Mouse (Mus musculus) spleen, postnatal 14 days (tissue): ENCODE results near the gene Ube2q2.
"Not testable (repeated sequence)": the region's sequence is repeated elsewhere in the genome, so short reads cannot be mapped to it uniquely, and the experiment has no call there.

ENCODE experiments used
- DNase-seq, 2 experiments: peaks; one replicate each; pipeline ENCODE4 v3.0.0; 2021 to 2022; ENCODE audit warnings: low spot score in 2 of 2

The Ube2q2 gene

DNA sequence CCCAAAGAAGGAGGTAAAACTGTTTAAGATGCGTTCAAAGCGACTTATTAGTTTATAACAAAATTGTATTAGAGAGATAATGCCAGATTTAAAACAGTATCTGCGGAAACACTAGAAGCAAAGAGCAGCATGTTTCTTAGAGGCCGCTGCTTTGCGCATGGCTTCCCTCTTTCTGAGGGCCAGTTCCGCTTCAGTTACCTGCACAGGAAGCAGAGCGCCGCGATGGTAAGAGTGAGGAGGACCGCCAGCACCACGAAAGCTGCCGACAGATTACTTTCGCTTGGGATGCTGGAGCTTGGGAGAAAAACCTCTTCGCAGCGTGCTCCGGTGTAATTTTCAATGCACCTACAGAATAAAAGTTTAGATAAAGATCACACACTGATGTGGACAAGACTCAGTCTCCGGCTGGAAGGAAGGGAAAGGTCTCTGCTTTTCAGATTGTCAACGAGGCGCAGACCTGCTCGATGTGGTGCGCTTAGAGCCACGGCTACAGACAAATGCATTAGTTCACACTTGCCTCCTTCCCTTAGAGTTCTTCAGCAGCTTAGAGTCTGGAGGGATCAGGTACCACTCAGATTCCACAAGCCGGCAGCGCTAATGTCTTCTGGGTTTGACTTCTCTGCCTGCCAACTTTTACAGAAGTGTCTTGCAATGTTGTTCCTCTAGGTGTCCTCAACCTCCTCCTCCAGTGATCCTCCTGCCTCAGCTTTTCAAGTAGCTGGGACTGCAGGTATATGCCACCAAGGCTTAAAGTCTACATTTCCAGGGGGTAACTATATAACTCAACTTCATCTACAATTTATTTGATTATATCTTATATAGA, 93.4 kb downstream of the Ube2q2 start:
- DNase-seq = peak; percentile 9 to 13

DNA sequence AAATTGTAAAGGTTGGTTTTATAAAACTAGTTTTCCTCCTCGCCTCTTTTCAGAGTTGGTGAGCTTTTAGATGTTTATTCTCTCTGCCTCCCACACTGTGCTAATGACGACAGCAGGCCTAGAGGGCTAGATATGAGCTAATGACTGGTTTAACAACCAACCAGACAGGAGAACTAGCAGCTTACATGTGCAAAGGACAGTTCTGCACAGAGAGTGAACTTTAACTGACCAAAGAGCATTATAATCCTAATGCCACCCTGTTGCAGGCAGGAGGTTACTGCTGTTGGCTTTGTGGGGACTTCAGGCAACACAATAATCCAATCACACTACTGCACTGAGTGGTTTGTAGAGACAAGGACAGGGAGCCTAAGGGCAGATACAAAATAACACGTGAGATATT, 94.6 kb downstream of the Ube2q2 start:
- no peak for DNase-seq

DNA sequence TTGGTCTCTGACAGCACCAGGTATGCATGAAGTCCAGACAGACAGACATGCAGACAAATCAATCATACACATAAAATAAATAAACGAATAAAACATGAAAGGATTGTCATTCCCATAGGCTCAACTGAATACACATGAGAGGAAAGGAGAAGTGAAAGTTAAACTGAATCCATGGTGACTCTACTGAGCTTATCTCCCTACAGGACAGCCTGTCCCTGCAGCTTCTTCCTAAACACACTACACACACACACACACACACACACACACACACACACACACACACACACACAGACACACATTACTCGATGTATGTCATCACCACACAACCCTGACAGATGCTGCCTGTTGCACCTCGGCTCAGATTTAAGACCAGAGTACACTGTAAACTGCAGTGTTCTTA, 95.4 kb downstream of the Ube2q2 start:
- DNase-seq = no peak

GRCm38 (mm10) chr9:55245057-55245750, 96.5 kb downstream of the Ube2q2 start:
- DNase-seq = not testable (repeated sequence)

DNA sequence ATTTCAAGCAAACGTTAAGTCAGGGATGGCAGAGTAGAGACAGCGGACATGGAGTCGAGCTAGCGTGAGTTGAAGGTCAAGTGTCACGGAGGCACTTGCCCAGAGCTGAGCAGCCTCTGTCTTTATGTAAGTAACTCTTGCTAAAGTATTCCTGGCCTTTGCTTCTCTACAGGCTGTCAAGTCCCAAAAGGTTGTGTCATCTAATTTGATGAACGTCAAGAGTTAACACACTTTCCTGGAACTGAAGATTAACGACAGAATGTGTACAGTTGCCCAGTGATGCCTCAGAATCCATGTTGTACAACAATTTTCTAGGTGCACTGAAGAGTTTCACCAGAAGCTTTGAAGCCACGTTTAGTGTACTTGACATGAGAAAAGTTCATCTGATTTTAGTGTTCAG, 97.8 kb downstream of the Ube2q2 start:
- DNase-seq = no peak

DNA sequence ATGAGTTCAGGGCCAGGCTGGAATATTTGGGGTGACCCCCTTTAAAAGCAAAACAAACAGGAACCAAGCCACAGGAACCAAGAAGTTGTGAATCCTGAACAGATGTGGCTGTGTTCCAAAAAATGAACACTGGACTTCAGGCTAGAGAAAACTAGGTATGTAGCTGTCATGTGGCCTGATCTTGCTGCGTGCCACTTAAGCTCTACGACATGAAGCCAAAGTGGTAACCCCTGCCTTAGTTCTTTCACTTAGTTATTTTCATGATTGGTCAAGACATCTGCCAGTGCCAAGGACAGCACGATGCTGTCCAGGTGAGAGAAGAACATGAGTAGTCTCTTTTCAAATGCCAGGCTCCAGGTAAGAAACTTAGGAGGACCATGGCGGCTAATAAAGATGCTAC, 98.3 kb downstream of the Ube2q2 start:
- no peak for DNase-seq

GRCm38 (mm10) chr9:55248465-55248864, 99.8 kb downstream of the Ube2q2 start:
- no peak for DNase-seq

GRCm38 (mm10) chr9:55250595-55251247, 102.1 kb downstream of the Ube2q2 start:
- no peak for DNase-seq

GRCm38 (mm10) chr9:55252097-55252496, 103.4 kb downstream of the Ube2q2 start:
- not testable (repeated sequence) for DNase-seq

DNA sequence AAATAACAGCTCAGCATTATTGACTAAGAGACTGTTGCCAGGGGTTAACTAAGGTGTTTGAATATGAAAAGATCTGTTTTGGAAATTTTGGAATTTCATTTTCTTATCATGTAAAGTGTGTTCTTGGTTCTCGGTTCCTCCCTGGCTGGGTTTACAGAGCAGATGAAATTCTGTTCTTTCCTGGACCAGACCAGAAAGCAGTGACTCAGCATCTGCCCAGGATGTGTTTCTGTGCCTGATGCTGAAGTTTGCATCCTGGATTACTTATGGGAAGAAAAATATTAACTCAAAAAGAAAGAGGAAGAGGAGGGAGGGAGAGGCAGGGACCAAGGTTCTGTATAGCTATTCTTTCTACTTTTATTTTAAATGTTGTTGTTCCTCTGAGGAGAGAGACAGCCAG, 105.2 kb downstream of the Ube2q2 start:
- no peak for DNase-seq

DNA sequence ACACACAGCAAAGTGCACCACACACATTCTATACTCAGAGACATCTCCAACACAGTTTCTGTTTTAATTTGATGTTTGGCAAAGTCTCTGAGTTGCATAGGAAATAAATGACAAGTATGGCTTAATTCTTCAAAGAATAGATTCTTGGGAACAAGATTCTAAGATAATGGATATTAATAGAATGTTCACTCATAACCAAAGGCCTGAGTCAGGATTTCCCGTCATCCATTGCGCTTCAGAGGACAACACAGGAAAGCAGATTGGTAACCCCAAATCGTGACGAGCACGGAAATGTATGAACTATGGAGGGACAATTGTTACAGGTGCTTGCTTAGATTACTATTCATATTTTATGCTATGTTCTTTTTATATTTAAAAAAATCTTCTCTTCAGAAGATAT, 106.4 kb downstream of the Ube2q2 start:
- DNase-seq = no peak

DNA sequence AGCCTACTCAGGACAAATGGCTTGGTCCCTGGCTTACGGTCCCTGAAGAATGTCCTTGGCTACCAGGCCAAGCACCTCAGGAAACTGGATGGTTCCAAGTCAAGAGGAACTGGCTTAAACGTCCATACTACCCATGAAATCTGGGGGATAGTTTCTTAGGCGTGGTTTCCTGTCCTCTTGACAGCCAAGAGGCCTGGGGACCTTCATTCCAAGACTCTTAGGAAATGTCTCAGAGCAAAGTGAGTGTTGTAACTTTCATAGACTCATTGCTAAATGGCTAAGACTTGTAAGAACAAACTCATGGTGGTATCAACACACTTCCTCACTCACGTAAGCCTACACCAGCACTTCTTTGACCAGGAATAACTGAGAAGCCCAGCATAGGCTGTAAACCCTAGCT, 107.0 kb downstream of the Ube2q2 start:
- DNase-seq = no peak

GRCm38 (mm10) chr9:55257105-55257504, 108.5 kb downstream of the Ube2q2 start:
- DNase-seq = no peak
